Mouse (Mus musculus) hindbrain, embryonic 10.5 days (tissue): ENCODE measurements around the gene 4933407L21Rik. TPM values are rescaled to one million over a fixed set of nuclear protein-coding genes. Genes with fewer than 3 reads are reported as not detected.

Experiments
- DNase-seq: peaks from one replicate; pipeline ENCODE4 v3.0.0-alpha.2; 2017; ENCODE audit warnings: low spot score
- H3K27ac ChIP-seq: fragments of 300-500 bp; sonication (generic); 2 replicates; pipeline ENCODE4 v1.5.1; 2016; ENCODE audit warnings: mild to moderate bottlenecking, moderate library complexity
- H3K27me3 ChIP-seq: fragments of 300-500 bp; sonication (generic); 2 replicates; pipeline ENCODE4 v1.6.1; 2016; ENCODE audit warnings: mild to moderate bottlenecking; ENCODE audit not compliant: poor library complexity, insufficient read depth, severe bottlenecking
- H3K36me3 ChIP-seq: fragments of 300-500 bp; sonication (generic); 2 replicates; pipeline ENCODE4 v1.6.1; 2016; ENCODE audit warnings: mild to moderate bottlenecking, moderate library complexity
- H3K4me1 ChIP-seq: fragments of 300-500 bp; sonication (generic); replicated peaks from 2 replicates; pipeline ENCODE4 v1.6.1; 2016; ENCODE audit warnings: mild to moderate bottlenecking
- H3K4me3 ChIP-seq: fragments of 300-500 bp; sonication (generic); 2 replicates; pipeline ENCODE4 v1.5.1; 2016; ENCODE audit warnings: mild to moderate bottlenecking, moderate library complexity
- H3K9me3 ChIP-seq: fragments of 300-500 bp; sonication (generic); 2 replicates; pipeline ENCODE4 v1.6.1; 2016; ENCODE audit warnings: mild to moderate bottlenecking, moderate library complexity
- WGBS: fragments of 180-500 bp; shearing (Covaris S2); methylation state at CpG from one replicate; pipeline ENCODE4 v1.1.7; 2016; 5-methylcytosine and 5-hydroxymethylcytosine counted together
- polyA plus RNA-seq: library from polyadenylated mRNA; unstranded; fragments of >200 nt; fragmentation: Nextera tagmentation; extraction: Ambion mirVana; gene quantifications from 2 replicates; pipeline ENCODE4 v1.2.1, GENCODE M21; 2016

4933407L21Rik gene
- polyA plus RNA-seq, 1 experiment from 2014 or later: 0.43 TPM

- H3K36me3 ChIP-seq: no peaks in the 10 kb centered on the region
- no peaks in the 10 kb centered on the region for H3K27me3 ChIP-seq
- no peak overlapping the region for H3K4me3 ChIP-seq
- no peak for DNase-seq
- H3K27ac ChIP-seq: no peak overlapping the region
- peaks cover 19% of the 10 kb centered on the region for H3K4me1 ChIP-seq
- H3K9me3 ChIP-seq: no peaks in the 10 kb centered on the region
- WGBS: 77% methylated on average over 5 of the region's 5 CpGs
Measured at GRCm38 (mm10) chr1:85922865-85923211, 5.4 kb upstream of the 4933407L21Rik start.

GRCm38 (mm10) chr1:85925183-85925582, 3.1 kb upstream of the 4933407L21Rik start:
- no peak overlapping the region for H3K27ac ChIP-seq
- H3K27me3 ChIP-seq: no peaks in the 10 kb centered on the region; the same call in 1 of the 2 replicates
- DNase-seq: no peak
- 87% methylated on average over 5 of the region's 5 CpGs for WGBS
- H3K9me3 ChIP-seq: no peaks in the 10 kb centered on the region
- H3K4me1 ChIP-seq: peaks cover 34% of the 10 kb centered on the region
- no peak overlapping the region for H3K4me3 ChIP-seq
- no peaks in the 10 kb centered on the region for H3K36me3 ChIP-seq

- Histone ChIP-seq H3K27ac (peak overlapping the region; percentile 69), H3K9me3 (no peaks in the 10 kb centered on the region), H3K4me1 (peaks cover 45% of the 10 kb centered on the region), H3K27me3 (no peaks in the 10 kb centered on the region; the same call in 1 of the 2 replicates), H3K36me3 (no peaks in the 10 kb centered on the region), H3K4me3 (no peak overlapping the region)
- no peak for DNase-seq
- WGBS: 73% methylated on average over 4 of the region's 4 CpGs
Measured at GRCm38 (mm10) chr1:85928688-85929065, 394 bp downstream of the 4933407L21Rik start.

- 0 out of 2 replicates have a peak overlapping the region, but pooled peaks have one; percentile 69 for H3K27ac ChIP-seq
Measured at GRCm38 (mm10) chr1:85929406-85929805, 1.1 kb downstream of the 4933407L21Rik start.

GRCm38 (mm10) chr1:85931170-85931569, 2.9 kb downstream of the 4933407L21Rik start:
- no peaks in the 10 kb centered on the region for H3K36me3 ChIP-seq
- no peak overlapping the region for H3K4me3 ChIP-seq
- peaks cover 9% of the 10 kb centered on the region; the same call in 1 of the 2 replicates for H3K27me3 ChIP-seq
- WGBS: 82% methylated on average over 5 of the region's 5 CpGs
- DNase-seq: no peak
- peak overlapping the region; percentile 12; the same call in 1 of the 2 replicates for H3K27ac ChIP-seq
- H3K4me1 ChIP-seq: peaks cover 61% of the 10 kb centered on the region
- H3K9me3 ChIP-seq: no peaks in the 10 kb centered on the region

More at GRCm38 (mm10) chr1:85929406-85929805, 1.1 kb downstream of the 4933407L21Rik start:
- Histone ChIP-seq H3K27me3 (peaks cover under 1% of the 10 kb centered on the region; the same call in 1 of the 2 replicates), H3K36me3 (no peaks in the 10 kb centered on the region), H3K4me3 (no peak overlapping the region), H3K9me3 (no peaks in the 10 kb centered on the region), H3K4me1 (peaks cover 53% of the 10 kb centered on the region)
- no peak for DNase-seq
- WGBS: 88% methylated on average over 6 of the region's 6 CpGs

- 20% methylated on average over 7 of the region's 7 CpGs for WGBS
- no peaks in the 10 kb centered on the region for H3K36me3 ChIP-seq
- H3K27ac ChIP-seq: peak overlapping the region; percentile 78
- H3K4me3 ChIP-seq: peak overlapping the region; percentile 40
- DNase-seq: no peak
- peaks cover 53% of the 10 kb centered on the region for H3K4me1 ChIP-seq
- H3K9me3 ChIP-seq: no peaks in the 10 kb centered on the region
- H3K27me3 ChIP-seq: peaks cover 9% of the 10 kb centered on the region; the same call in 1 of the 2 replicates
Measured at GRCm38 (mm10) chr1:85933226-85933625, 4.9 kb downstream of the 4933407L21Rik start.

GRCm38 (mm10) chr1:85933631-85934465, 5.6 kb downstream of the 4933407L21Rik start:
- peak; percentile 63 for DNase-seq
- H3K36me3 ChIP-seq: no peaks in the 10 kb centered on the region
- peaks cover 9% of the 10 kb centered on the region; the same call in 1 of the 2 replicates for H3K27me3 ChIP-seq
- peak overlapping the region; percentile 40 for H3K4me3 ChIP-seq
- peak overlapping the region; percentile 78 for H3K27ac ChIP-seq
- peaks cover 46% of the 10 kb centered on the region for H3K4me1 ChIP-seq
- H3K9me3 ChIP-seq: no peaks in the 10 kb centered on the region
- 13% methylated on average over 11 of the region's 11 CpGs for WGBS

- 10% methylated on average over 7 of the region's 7 CpGs for WGBS
- Histone ChIP-seq H3K9me3 (no peaks in the 10 kb centered on the region), H3K27me3 (peaks cover 9% of the 10 kb centered on the region; the same call in 1 of the 2 replicates), H3K4me3 (no peak overlapping the region), H3K27ac (peak overlapping the region; percentile 78), H3K4me1 (peaks cover 41% of the 10 kb centered on the region), H3K36me3 (no peaks in the 10 kb centered on the region)
- DNase-seq: no peak
Measured at GRCm38 (mm10) chr1:85934560-85934959, 6.3 kb downstream of the 4933407L21Rik start.

GRCm38 (mm10) chr1:85935148-85935852, 7.0 kb downstream of the 4933407L21Rik start:
- H3K4me3 ChIP-seq: no peak overlapping the region
- peak; percentile 49 for DNase-seq
- 46% methylated on average over 8 of the region's 8 CpGs for WGBS
- H3K9me3 ChIP-seq: no peaks in the 10 kb centered on the region
- H3K4me1 ChIP-seq: peaks cover 40% of the 10 kb centered on the region
- H3K36me3 ChIP-seq: no peaks in the 10 kb centered on the region
- peak overlapping the region; percentile 78; the same call in 1 of the 2 replicates for H3K27ac ChIP-seq
- H3K27me3 ChIP-seq: 0 out of 2 replicates have a peak, but pooled peaks cover 9% of the 10 kb centered on the region

- H3K9me3 ChIP-seq: no peaks in the 10 kb centered on the region
- peaks cover 39% of the 10 kb centered on the region for H3K4me1 ChIP-seq
- H3K4me3 ChIP-seq: no peak overlapping the region
- WGBS: 85% methylated on average over 6 of the region's 6 CpGs
- no peaks in the 10 kb centered on the region for H3K36me3 ChIP-seq
- no peak for DNase-seq
- 0 out of 2 replicates have a peak, but pooled peaks cover 9% of the 10 kb centered on the region for H3K27me3 ChIP-seq
- peak overlapping the region; percentile 35; the same call in 1 of the 2 replicates for H3K27ac ChIP-seq
Measured at GRCm38 (mm10) chr1:85936265-85936664, 8.0 kb downstream of the 4933407L21Rik start.

GRCm38 (mm10) chr1:85937323-85937722, 9.0 kb downstream of the 4933407L21Rik start:
- no peak overlapping the region for H3K27ac ChIP-seq
- 86% methylated on average over 1 of the region's 1 CpGs for WGBS
- H3K9me3 ChIP-seq: no peaks in the 10 kb centered on the region
- H3K4me1 ChIP-seq: peaks cover 28% of the 10 kb centered on the region
- H3K36me3 ChIP-seq: no peaks in the 10 kb centered on the region
- H3K27me3 ChIP-seq: 0 out of 2 replicates have a peak, but pooled peaks cover 9% of the 10 kb centered on the region
- no peak overlapping the region for H3K4me3 ChIP-seq
- no peak for DNase-seq

GRCm38 (mm10) chr1:85942318-85942717, 14.0 kb downstream of the 4933407L21Rik start:
- Histone ChIP-seq H3K4me3 (no peak overlapping the region), H3K9me3 (no peaks in the 10 kb centered on the region), H3K36me3 (no peaks in the 10 kb centered on the region), H3K27me3 (no peaks in the 10 kb centered on the region), H3K4me1 (no peaks in the 10 kb centered on the region), H3K27ac (no peak overlapping the region)
- 88% methylated on average over 8 of the region's 8 CpGs for WGBS
- no peak for DNase-seq
